Comparison of ENCODE assay signal across 8 mouse cellular contexts in the genomic region with DNA sequence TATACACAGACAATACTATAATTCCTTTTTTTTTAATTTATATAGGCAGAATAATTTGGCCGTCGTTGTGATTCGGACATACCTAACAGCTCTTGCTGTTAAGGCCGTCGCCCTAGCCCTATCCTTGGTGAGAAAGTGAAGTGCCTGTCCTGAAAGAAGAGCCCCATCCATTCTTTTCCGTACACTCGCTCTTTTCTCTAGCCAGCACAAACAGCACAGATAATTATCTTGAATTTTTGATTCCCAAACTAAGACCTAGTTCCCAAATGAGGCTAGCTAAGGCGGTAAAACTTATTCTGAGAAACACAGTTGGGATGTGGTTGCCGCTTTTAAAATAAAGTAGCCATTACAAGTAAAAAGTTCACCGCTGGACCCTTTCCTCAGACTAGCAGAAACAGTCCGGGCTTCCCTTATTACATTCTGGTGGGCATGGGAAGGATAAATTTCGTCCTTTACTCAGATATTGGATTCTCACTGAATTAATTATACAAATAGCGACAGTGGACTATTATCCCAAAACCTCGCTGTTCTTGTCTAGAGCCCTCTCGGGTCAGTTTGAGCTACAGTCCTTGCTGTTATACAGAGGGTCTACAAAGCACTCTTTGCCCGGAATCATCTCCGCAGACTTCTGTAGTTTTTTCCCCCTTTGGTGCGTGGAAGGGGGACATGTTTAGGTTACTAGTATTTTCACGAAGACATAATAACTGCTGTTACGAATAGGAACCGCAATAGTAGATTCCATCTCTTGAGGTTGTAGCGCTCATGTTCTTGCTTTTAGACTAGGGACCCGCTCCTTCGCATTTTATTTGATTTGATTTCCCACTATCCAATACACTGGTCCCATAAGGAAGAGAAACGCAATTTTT. TPM values are rescaled to one million over a fixed set of nuclear protein-coding genes. Genes with fewer than 3 reads are reported as not detected.
DNase-seq lines count a peak whose midpoint lies in the region; ATAC-seq and TF ChIP-seq lines count a peak whose summit lies in the region.

No protein-coding gene starts in this region.

- H3K4me3 ChIP-seq in heart, embryonic 10.5 days, result peak overlapping the region; percentile 56
- peak overlapping the region; percentile 45 for H3K4me3 ChIP-seq in heart, postnatal 0 days (ENCODE audit: low read depth, low read length)
- peak overlapping the region; percentile 47 for H3K4me3 ChIP-seq in midbrain, embryonic 14.5 days (replicated peaks; ENCODE audit: low read depth, low read length)

- no peaks in the 10 kb centered on the region for H3K9me3 ChIP-seq in heart, embryonic 10.5 days
- H3K9me3 ChIP-seq in heart, postnatal 0 days (replicated peaks; ENCODE audit: control insufficient read depth, low read length), result no peaks in the 10 kb centered on the region
- H3K9me3 ChIP-seq in midbrain, embryonic 14.5 days (ENCODE audit: control insufficient read depth, low read length), result no peaks in the 10 kb centered on the region

- WGBS in heart, embryonic 10.5 days, result 10% methylated on average over 25 of the region's 25 CpGs
- 14% methylated on average over 25 of the region's 25 CpGs for WGBS in heart, postnatal 0 days
- WGBS in midbrain, embryonic 14.5 days, result 4% methylated on average over 25 of the region's 25 CpGs

- no peaks in the 10 kb centered on the region for H3K36me3 ChIP-seq in heart, embryonic 10.5 days
- H3K36me3 ChIP-seq in heart, postnatal 0 days (replicated peaks; ENCODE audit: control insufficient read depth, insufficient read depth, low read length), result no peaks in the 10 kb centered on the region
- peaks cover 18% of the 10 kb centered on the region for H3K36me3 ChIP-seq in midbrain, embryonic 14.5 days (ENCODE audit: control insufficient read depth, insufficient read depth, low read length)

- TF ChIP-seq POLR2A in brain, embryonic 14.5 days (IDR thresholded peaks at IDR 0.05; ENCODE audit: borderline replicate concordance, extremely low read depth, insufficient read depth, insufficient read length, poor library complexity, severe bottlenecking), result no peak

- ATAC-seq in heart, postnatal 0 days (ENCODE audit: insufficient read depth, low read depth), result no peak
- no peak for ATAC-seq in midbrain, embryonic 14.5 days (ENCODE audit: low FRiP score, low TSS enrichment)

- no peak for DNase-seq in heart, embryonic 10.5 days (ENCODE audit: low spot score)
- DNase-seq in heart, postnatal 4 days, result no peak
- peak; percentile 66 for DNase-seq in brain, embryonic 14.5 days (ENCODE audit: low read depth)
- no peak for DNase-seq in heart, postnatal 0 days (ENCODE audit: low spot score)
- peak; percentile 62 for DNase-seq in midbrain, embryonic 14.5 days
- no peak for DNase-seq in layer of hippocampus, postnatal 14 days (ENCODE audit: low spot score in 2 of 2)
- no peak for DNase-seq in frontal cortex, postnatal 36 days (ENCODE audit: low spot score in 2 of 2)
- DNase-seq in gastrocnemius, postnatal 4 days (ENCODE audit: low spot score in 2 of 2), result no peak

- no peak for TF ChIP-seq CTCF in brain, embryonic 14.5 days (IDR thresholded peaks at IDR 0.05; ENCODE audit: borderline replicate concordance, extremely low read depth, insufficient read depth, insufficient read length)
- TF ChIP-seq CTCF in heart, postnatal 0 days (IDR thresholded peaks at IDR 0.05; ENCODE audit: low read depth), result no peak

- H3K27me3 ChIP-seq in heart, embryonic 10.5 days (ENCODE audit: insufficient read depth, poor library complexity, severe bottlenecking), result peaks cover 87% of the 10 kb centered on the region
- peaks cover 87% of the 10 kb centered on the region for H3K27me3 ChIP-seq in heart, postnatal 0 days (ENCODE audit: control insufficient read depth, insufficient read depth, low read length)
- peaks cover 42% of the 10 kb centered on the region for H3K27me3 ChIP-seq in midbrain, embryonic 14.5 days (ENCODE audit: control insufficient read depth, insufficient read depth, low read length)

- H3K9ac ChIP-seq in heart, postnatal 0 days (replicated peaks; ENCODE audit: low read depth, low read length), result no peak overlapping the region
- peak overlapping the region; percentile 93 for H3K9ac ChIP-seq in midbrain, embryonic 14.5 days (replicated peaks; ENCODE audit: low read length)

- peak overlapping the region; percentile 62 for H3K4me2 ChIP-seq in heart, postnatal 0 days (ENCODE audit: low read depth, low read length)
- peak overlapping the region; percentile 63 for H3K4me2 ChIP-seq in midbrain, embryonic 14.5 days (ENCODE audit: low read length)

- H3K4me1 ChIP-seq in heart, embryonic 10.5 days, result peaks cover 27% of the 10 kb centered on the region
- H3K4me1 ChIP-seq in heart, postnatal 0 days (ENCODE audit: control insufficient read depth, insufficient read depth), result no peaks in the 10 kb centered on the region
- H3K4me1 ChIP-seq in midbrain, embryonic 14.5 days (ENCODE audit: control insufficient read depth, insufficient read depth, low read length), result no peaks in the 10 kb centered on the region; the same call in 1 of the 2 replicates

- no peak overlapping the region for H3K27ac ChIP-seq in heart, embryonic 10.5 days
- H3K27ac ChIP-seq in heart, postnatal 0 days (ENCODE audit: low read depth), result no peak overlapping the region
- H3K27ac ChIP-seq in midbrain, embryonic 14.5 days (replicated peaks; ENCODE audit: low read depth, low read length), result peak overlapping the region; percentile 97

- no peak for TF ChIP-seq EP300 in heart, postnatal 0 days (IDR thresholded peaks at IDR 0.05; ENCODE audit: low read depth)

RNA-seq across cellular contexts. Expression of gene Lhx9, which starts 7.7 kb away (rescaled TPM):
- polyA plus RNA-seq in heart, embryonic 10.5 days (2016; fragmentation: Nextera tagmentation; extraction: Ambion mirVana), result 3.5 and 5.2 TPM in 2 replicates
- not detected for total RNA-seq in heart, postnatal 4 days (2021)
- polyA plus RNA-seq in brain, embryonic 14.5 days (2012; rRNA removed), result 62.8 and 83.9 TPM in 2 replicates
- not detected in 2 replicates for total RNA-seq in heart, postnatal 0 days (2014; rRNA removed; ENCODE audit: low replicate concordance)
- polyA plus RNA-seq in heart, postnatal 0 days (2015; fragmentation: Nextera tagmentation; extraction: Ambion mirVana), result 0.05 TPM in 2 replicates
- polyA plus RNA-seq in midbrain, embryonic 14.5 days (2014; fragmentation: Nextera tagmentation; extraction: Ambion mirVana), result 114 and 129 TPM in 2 replicates
- 10 to 100 TPM; 13.5 to 15.1 TPM for total RNA-seq in layer of hippocampus, postnatal 14 days (2021)
- not detected for total RNA-seq in gastrocnemius, postnatal 4 days (2021)

RNA-seq across cellular contexts. Expression of gene 2310009B15Rik, which starts 16.0 kb away (rescaled TPM):
- polyA plus RNA-seq in heart, embryonic 10.5 days (2016; fragmentation: Nextera tagmentation; extraction: Ambion mirVana), result 27.0 and 30.2 TPM in 2 replicates
- total RNA-seq in heart, postnatal 4 days (2021), result 10 to 100 TPM; 15.8 to 20.3 TPM
- polyA plus RNA-seq in brain, embryonic 14.5 days (2012; rRNA removed), result 38.6 and 65.3 TPM in 2 replicates
- 30.8 and 43.9 TPM in 2 replicates for total RNA-seq in heart, postnatal 0 days (2014; rRNA removed; ENCODE audit: low replicate concordance)
- polyA plus RNA-seq in heart, postnatal 0 days (2015; fragmentation: Nextera tagmentation; extraction: Ambion mirVana), result 42.7 and 48.2 TPM in 2 replicates
- 47.4 and 52.1 TPM in 2 replicates for polyA plus RNA-seq in midbrain, embryonic 14.5 days (2014; fragmentation: Nextera tagmentation; extraction: Ambion mirVana)
- total RNA-seq in layer of hippocampus, postnatal 14 days (2021), result 10 to 100 TPM; 19.9 to 24.3 TPM
- 10 to 100 TPM; 19.9 to 24.1 TPM for total RNA-seq in gastrocnemius, postnatal 4 days (2021)

Comparison
In these comparisons a context has a peak if more than half of its experiments do, and no peak if none do; other contexts are left out.
1. DNase-seq: peak in brain, embryonic 14.5 days (single experiment) and midbrain, embryonic 14.5 days (single experiment); none in heart, embryonic 10.5 days (single experiment), heart, postnatal 4 days (single experiment), heart, postnatal 0 days (single experiment), layer of hippocampus, postnatal 14 days (0 of 2), frontal cortex, postnatal 36 days (0 of 2) and gastrocnemius, postnatal 4 days (0 of 2).
2. RNA of gene Lhx9, which starts 7.7 kb away (total RNA-seq): 13.5 to 15.1 TPM in layer of hippocampus, postnatal 14 days; not detected in gastrocnemius, postnatal 4 days, not detected in heart, postnatal 4 days and not detected in heart, postnatal 0 days; every median in the first group is over 10 times any median in the second.
3. Peak in every context shown above with its lines, with median percentiles within 50 percentile points of each other: H3K4me3 ChIP-seq.